Mouse (Mus musculus): ENCODE measurements around the gene Rps7. TPM values are rescaled to one million over a fixed set of nuclear protein-coding genes. Genes with fewer than 3 reads are reported as not detected.

The Rps7 gene
- total and polyA plus RNA-seq, 3 experiments = 300 to 2,439 (median 476) TPM

DNA sequence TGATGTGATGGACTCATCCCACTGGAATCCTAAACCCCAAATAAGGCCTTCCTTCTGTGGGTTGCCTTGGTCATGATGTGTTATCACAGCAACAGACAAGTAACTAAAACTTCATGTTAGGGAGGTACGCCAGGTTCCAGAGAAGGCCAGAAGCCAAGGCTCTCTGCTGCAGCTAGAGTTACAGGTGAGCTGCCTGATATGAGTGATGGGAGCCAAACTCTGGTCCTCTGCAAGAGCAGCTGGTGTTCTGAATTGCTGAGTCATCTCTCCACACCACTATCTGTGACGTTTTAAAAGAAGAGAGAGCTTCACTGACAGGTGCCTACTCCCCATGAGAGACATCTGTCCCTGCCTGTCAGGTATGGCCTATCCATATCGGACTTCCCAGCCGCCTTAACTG, 26.9 kb upstream of the Rps7 start:
- H3K4me3 ChIP-seq (ENCODE audit: control insufficient read depth in 1 of 2, insufficient read depth in 1 of 2, low read depth in 2 of 2, low read length in 2 of 2) = no peak overlapping the region
- no peaks in the 10 kb centered on the region for H3K9me3 ChIP-seq (replicated peaks; ENCODE audit: insufficient read depth, low read length)
- H3K4me1 ChIP-seq (ENCODE audit: control insufficient read depth in 1 of 2, insufficient read depth in 2 of 2, low read length in 2 of 2) = no peaks in the 10 kb centered on the region
- no peaks in the 10 kb centered on the region for H3K36me3 ChIP-seq (ENCODE audit: control insufficient read depth in 1 of 2, insufficient read depth in 2 of 2, low read length in 2 of 2)
- DNase-seq (ENCODE audit: low read depth, low spot score) = no peak
- no peak overlapping the region for H3K9ac ChIP-seq (ENCODE audit: control insufficient read depth, low read depth, low read length, poor library complexity, severe bottlenecking)
- H3K27me3 ChIP-seq (ENCODE audit: control insufficient read depth in 1 of 2, insufficient read depth in 2 of 2, low read length in 2 of 2) = no peaks in the 10 kb centered on the region
- TF ChIP-seq TAL1 (IDR thresholded peaks at IDR 0.05; ENCODE audit: low read length) (no peak), CHD1 (IDR thresholded peaks at IDR 0.05; ENCODE audit: low read depth, low read length) (no peak), POLR2AphosphoS2 (IDR thresholded peaks at IDR 0.05; ENCODE audit: low read length) (no peak), MAZ (IDR thresholded peaks at IDR 0.05; ENCODE audit: low read depth, low read length) (no peak), GABPA (IDR thresholded peaks at IDR 0.05; ENCODE audit: low read depth, low read length) (no peak)
- H3K79me2 ChIP-seq (ENCODE audit: control insufficient read depth, insufficient read depth, low read length, poor library complexity) = no peaks in the 10 kb centered on the region
- H3K27ac ChIP-seq (ENCODE audit: control insufficient read depth, low read depth, low read length) = no peak overlapping the region

DNA sequence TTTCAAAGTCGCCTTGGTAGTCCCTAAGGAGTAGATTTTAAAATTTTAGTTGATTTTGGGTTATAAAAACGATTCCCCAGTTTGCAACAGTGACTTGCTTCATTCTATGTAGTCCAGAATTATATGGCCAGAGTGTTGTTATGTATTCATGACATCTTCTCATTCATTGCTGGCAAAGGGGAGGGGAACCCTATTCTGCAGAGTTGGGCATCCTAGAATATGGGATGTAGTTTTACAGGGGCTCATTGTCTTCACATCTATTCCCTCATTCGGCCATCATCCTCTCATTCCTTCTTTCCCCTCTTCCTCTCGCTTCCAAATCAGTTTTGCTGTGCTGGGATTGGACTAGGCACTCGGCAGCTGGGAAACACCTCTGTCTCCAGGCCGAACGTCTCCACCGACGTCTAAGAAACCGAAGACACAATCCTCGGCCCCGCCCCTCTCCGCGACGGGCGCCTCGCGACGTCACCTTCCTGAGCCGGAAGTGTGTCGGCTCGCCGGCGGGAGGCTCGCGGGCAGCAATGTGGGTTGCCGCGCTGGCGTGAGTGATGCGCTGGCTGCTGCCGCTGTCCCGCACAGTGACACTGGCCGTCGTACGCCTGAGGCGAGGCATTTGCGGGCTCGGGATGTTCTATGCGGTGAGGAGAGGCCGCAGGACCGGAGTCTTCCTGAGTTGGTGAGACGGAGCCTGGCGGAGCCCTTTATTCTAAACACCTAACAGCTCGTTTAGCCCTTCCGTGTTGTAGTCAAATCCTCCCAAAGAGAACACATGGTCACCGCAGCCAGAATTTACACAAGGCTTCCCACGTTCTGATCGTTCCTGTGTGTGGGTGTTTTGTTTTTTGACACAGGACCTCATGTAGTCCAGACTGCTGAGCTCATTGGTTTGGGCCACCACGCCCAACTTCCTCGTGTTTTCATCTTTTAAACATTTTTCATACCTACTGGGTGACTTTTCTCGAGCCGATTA, 13.7 kb upstream of the Rps7 start, which contains the start of gene Rnaseh1:
Gene Rnaseh1 (plus strand): TSS at position 462 of the 970 bp plus-strand sequence.
- DNase-seq (ENCODE audit: low read depth, low spot score) = peak; percentile 94
- Histone ChIP-seq H3K79me2 (ENCODE audit: control insufficient read depth, insufficient read depth, low read length, poor library complexity) (peaks cover 16% of the 10 kb centered on the region), H3K27ac (ENCODE audit: control insufficient read depth, low read depth, low read length) (peak within 1 kb of the TSS; percentile 51), H3K27me3 (ENCODE audit: control insufficient read depth in 1 of 2, insufficient read depth in 2 of 2, low read length in 2 of 2) (peaks cover 0 to 2% of the 10 kb centered on the region in 2 experiments; a peak in 2 of 4 replicates), H3K9me3 (replicated peaks; ENCODE audit: insufficient read depth, low read length) (no peaks in the 10 kb centered on the region), H3K36me3 (ENCODE audit: control insufficient read depth in 1 of 2, insufficient read depth in 2 of 2, low read length in 2 of 2) (peaks cover 7 to 10% of the 10 kb centered on the region in 2 experiments), H3K4me1 (ENCODE audit: control insufficient read depth in 1 of 2, insufficient read depth in 2 of 2, low read length in 2 of 2) (peaks cover 3 to 6% of the 10 kb centered on the region in 2 experiments), H3K9ac (ENCODE audit: control insufficient read depth, low read depth, low read length, poor library complexity, severe bottlenecking) (peak within 1 kb of the TSS; percentile 95), H3K4me3 (ENCODE audit: control insufficient read depth in 1 of 2, insufficient read depth in 1 of 2, low read depth in 2 of 2, low read length in 2 of 2) (peak within 1 kb of the TSS; percentile 84 to 97)
- peak; percentile 81 for TF ChIP-seq MYC (IDR thresholded peaks at IDR 0.05; ENCODE audit: low read depth, low read length)
- TF ChIP-seq SIN3A (IDR thresholded peaks at IDR 0.05; ENCODE audit: low read length) = peak; percentile 96
- no peak for TF ChIP-seq MEF2A (IDR thresholded peaks at IDR 0.05; ENCODE audit: extremely low read depth, insufficient replicate concordance, low read depth, low read length, poor library complexity, severe bottlenecking)
- TF ChIP-seq MAX (IDR thresholded peaks at IDR 0.05; ENCODE audit: low read length) = peak; percentile 79
- no peak; the same call in 1 of the 2 replicates for TF ChIP-seq E2F4 (IDR thresholded peaks at IDR 0.05; ENCODE audit: borderline replicate concordance, low read depth, low read length)
- no peak for TF ChIP-seq POLR2AphosphoS5 (IDR thresholded peaks at IDR 0.05; ENCODE audit: borderline replicate concordance, low read depth, low read length)
- TF ChIP-seq POLR2AphosphoS2 (IDR thresholded peaks at IDR 0.05; ENCODE audit: low read length) = peak; percentile 86
- peak; percentile 93 to 94 for TF ChIP-seq POLR2A (IDR thresholded peaks at IDR 0.05; ENCODE audit: control insufficient read depth in 1 of 2, insufficient read depth in 1 of 2, low read depth in 1 of 2, low read length in 2 of 2, poor library complexity in 1 of 2)
- peak; percentile 89 for TF ChIP-seq HCFC1 (IDR thresholded peaks at IDR 0.05; ENCODE audit: low read depth, low read length)
- TF ChIP-seq KAT2A (conservative IDR thresholded peaks at IDR 0.05; ENCODE audit: low read depth, low read length) = no peak; the same call in 1 of the 2 replicates
- TF ChIP-seq MXI1 (IDR thresholded peaks at IDR 0.05; ENCODE audit: low read depth, low read length) = peak; percentile 92
- no peak for TF ChIP-seq ZC3H11A (IDR thresholded peaks at IDR 0.05; ENCODE audit: low read depth, low read length)
- TF ChIP-seq JUND (IDR thresholded peaks at IDR 0.05; ENCODE audit: low read depth, low read length) = no peak
- peak; percentile 90 for TF ChIP-seq NELFE (IDR thresholded peaks at IDR 0.05; ENCODE audit: low read depth, low read length)
- peak; percentile 96 for TF ChIP-seq ELF1 (IDR thresholded peaks at IDR 0.05; ENCODE audit: low read depth, low read length)
- TF ChIP-seq TBP (IDR thresholded peaks at IDR 0.05; ENCODE audit: low read depth, low read length) = 0 out of 2 replicates have a peak, but pooled peaks have one; percentile 32
- TF ChIP-seq TCF12 (IDR thresholded peaks at IDR 0.05; ENCODE audit: low read depth, low read length) = peak; percentile 43; the same call in 1 of the 2 replicates
